Mouse (Mus musculus): ENCODE measurements around the gene Tnfrsf25. TPM values are rescaled to one million over a fixed set of nuclear protein-coding genes. Genes with fewer than 3 reads are reported as not detected.

Gene Tnfrsf25
- polyA plus RNA-seq, 1 experiment from 2014 or later = 1.5 TPM

DNA sequence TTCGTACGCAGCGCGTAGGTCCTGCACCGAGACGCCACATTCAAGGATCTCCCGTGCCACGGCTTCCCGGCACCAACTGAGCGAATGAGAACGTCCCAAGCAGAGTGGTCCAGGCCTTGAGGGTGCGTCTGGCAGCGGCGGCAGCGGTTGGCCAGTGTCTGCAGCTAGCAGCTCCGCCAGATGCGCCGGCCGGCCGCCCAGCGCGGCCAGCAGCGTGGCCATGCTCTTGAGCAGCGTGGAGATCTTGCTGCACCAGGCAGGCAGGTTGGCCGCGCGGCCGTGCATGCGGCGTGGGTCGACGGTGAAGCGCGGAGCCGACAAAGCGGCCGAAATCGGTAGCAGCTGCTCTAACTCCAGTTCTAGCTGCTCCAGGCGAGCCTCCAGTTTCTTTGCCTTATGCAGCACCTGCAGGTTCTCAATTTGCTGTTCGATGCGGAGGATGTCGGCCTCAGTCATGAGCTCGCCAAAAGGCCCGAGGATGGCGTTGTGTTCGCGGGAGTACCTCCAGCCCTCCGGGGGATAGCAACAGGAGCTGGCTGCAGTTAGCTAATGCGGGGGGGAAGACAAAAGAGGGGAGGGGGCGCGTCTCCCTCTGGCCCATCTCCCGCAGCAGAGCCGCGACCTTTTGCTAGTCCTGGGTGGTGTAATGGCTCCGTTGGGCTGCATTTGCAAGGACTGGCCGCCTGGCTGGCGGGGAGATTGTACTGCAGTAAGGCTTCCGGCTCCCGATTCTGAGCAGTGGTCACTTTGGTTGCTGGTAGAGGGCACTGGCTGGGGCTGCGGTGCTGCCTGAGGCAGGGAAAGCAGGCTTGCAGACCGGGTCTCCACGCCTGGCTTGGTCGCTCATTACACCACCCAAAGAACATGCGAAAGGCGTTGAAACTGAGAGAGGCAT lies 10.5 kb downstream of the Tnfrsf25 start:
- ATAC-seq = no peak
- WGBS = 2% methylated on average over 65 of the region's 65 CpGs
- Histone ChIP-seq H3K4me1 (replicated peaks; ENCODE audit: control insufficient read depth, insufficient read depth, low read length) (peaks cover 24% of the 10 kb centered on the region), H3K27ac (ENCODE audit: low read length) (no peak overlapping the region), H3K4me2 (ENCODE audit: low read length) (peak overlapping the region; percentile 41), H3K9ac (replicated peaks; ENCODE audit: low read depth, low read length) (0 out of 2 replicates have a peak overlapping the region, but pooled peaks have one; percentile 29), H3K4me3 (replicated peaks; ENCODE audit: low read length) (peak overlapping the region; percentile 27), H3K36me3 (ENCODE audit: control insufficient read depth, insufficient read depth) (no peaks in the 10 kb centered on the region), H3K27me3 (replicated peaks; ENCODE audit: control insufficient read depth, insufficient read depth, low read length) (peaks cover 95% of the 10 kb centered on the region), H3K9me3 (ENCODE audit: control insufficient read depth, low read length) (no peaks in the 10 kb centered on the region)

DNA sequence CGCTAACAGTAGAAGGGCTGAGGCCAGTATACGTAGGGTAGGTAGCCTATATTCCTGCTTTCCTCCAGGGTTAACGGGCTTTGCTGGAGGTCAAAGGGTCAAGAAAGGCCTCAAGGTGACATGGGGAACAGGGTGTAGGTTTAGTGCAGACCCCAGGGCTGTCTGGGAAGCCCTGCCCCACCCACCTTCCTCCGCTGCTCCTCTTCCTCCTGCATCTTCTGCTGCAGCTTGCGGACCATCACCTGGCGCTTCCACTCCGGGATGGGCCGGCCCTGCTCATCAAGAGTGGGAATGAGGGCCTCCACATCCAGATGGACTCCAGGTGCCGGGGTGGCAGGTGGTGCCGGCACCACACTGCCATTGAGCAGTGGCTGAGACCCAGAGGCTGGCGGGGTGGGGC lies 12.2 kb downstream of the Tnfrsf25 start:
- Histone ChIP-seq H3K27me3 (replicated peaks; ENCODE audit: control insufficient read depth, insufficient read depth, low read length) (peaks cover 94% of the 10 kb centered on the region), H3K9ac (replicated peaks; ENCODE audit: low read depth, low read length) (no peak overlapping the region), H3K27ac (ENCODE audit: low read length) (no peak overlapping the region), H3K4me1 (replicated peaks; ENCODE audit: control insufficient read depth, insufficient read depth, low read length) (peaks cover 35% of the 10 kb centered on the region), H3K4me2 (ENCODE audit: low read length) (no peak overlapping the region), H3K36me3 (ENCODE audit: control insufficient read depth, insufficient read depth) (no peaks in the 10 kb centered on the region), H3K4me3 (replicated peaks; ENCODE audit: low read length) (no peak overlapping the region), H3K9me3 (ENCODE audit: control insufficient read depth, low read length) (no peaks in the 10 kb centered on the region)
- 79% methylated on average over 9 of the region's 11 CpGs for WGBS
- no peak for ATAC-seq

DNA sequence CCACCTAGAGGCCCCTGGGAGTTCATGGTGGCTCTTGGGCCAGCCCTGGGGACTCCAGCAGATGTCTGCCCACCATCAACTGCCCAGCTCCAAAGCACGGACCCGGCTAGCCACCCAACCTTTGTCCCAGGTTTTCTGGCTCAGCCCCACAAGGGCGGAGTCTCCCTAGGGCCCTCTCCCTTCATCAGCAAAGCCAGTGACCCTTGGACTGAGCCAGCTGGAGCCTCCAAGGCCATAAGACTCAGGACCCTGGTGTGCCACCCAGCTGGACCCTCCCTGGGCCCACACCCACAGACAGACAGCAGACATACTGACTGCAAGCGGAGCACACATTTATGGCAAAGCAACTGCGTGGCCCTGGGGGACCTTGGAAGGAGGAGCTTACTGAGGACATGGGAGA lies 13.1 kb downstream of the Tnfrsf25 start:
- H3K4me1 ChIP-seq (replicated peaks; ENCODE audit: control insufficient read depth, insufficient read depth, low read length) = peaks cover 35% of the 10 kb centered on the region

DNA sequence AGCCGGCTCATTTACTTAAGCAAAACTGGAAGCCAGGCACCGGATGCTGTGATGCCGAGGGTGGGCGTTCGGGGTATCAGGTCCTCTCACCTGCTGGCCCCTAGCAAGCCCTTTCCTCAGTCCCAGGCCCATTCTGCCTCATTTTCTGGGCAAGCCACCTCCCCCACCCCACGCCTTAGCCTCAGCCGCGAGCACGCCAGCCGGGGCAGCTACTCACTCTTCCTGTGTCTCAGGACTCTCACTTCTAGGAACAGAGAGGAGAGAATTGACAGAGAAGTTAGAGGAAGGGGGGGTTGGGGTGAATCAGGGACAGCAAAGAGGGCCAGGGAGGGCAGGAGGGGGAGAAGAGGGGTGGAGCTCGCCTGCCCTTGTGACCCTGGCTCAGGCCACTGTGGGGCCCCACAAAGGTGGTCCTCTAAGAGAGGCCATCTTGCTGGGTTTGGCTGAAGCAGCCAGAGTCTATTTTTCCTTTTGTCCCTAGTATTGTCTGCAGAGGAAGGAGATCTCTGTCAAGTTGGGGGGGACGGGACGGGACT lies 13.7 kb downstream of the Tnfrsf25 start:
- no peak for ATAC-seq
- Histone ChIP-seq H3K27ac (ENCODE audit: low read length) (no peak overlapping the region), H3K9me3 (ENCODE audit: control insufficient read depth, low read length) (no peaks in the 10 kb centered on the region), H3K4me1 (replicated peaks; ENCODE audit: control insufficient read depth, insufficient read depth, low read length) (peaks cover 35% of the 10 kb centered on the region), H3K4me2 (ENCODE audit: low read length) (no peak overlapping the region), H3K4me3 (replicated peaks; ENCODE audit: low read length) (no peak overlapping the region), H3K9ac (replicated peaks; ENCODE audit: low read depth, low read length) (no peak overlapping the region), H3K36me3 (ENCODE audit: control insufficient read depth, insufficient read depth) (no peaks in the 10 kb centered on the region), H3K27me3 (replicated peaks; ENCODE audit: control insufficient read depth, insufficient read depth, low read length) (peaks cover 88% of the 10 kb centered on the region)
- 27% methylated on average over 13 of the region's 13 CpGs for WGBS

More for the DNA sequence above, 13.1 kb downstream of the Tnfrsf25 start:
- Histone ChIP-seq H3K9ac (replicated peaks; ENCODE audit: low read depth, low read length) (no peak overlapping the region), H3K27me3 (replicated peaks; ENCODE audit: control insufficient read depth, insufficient read depth, low read length) (peaks cover 90% of the 10 kb centered on the region), H3K9me3 (ENCODE audit: control insufficient read depth, low read length) (no peaks in the 10 kb centered on the region), H3K27ac (ENCODE audit: low read length) (no peak overlapping the region), H3K4me2 (ENCODE audit: low read length) (no peak overlapping the region), H3K36me3 (ENCODE audit: control insufficient read depth, insufficient read depth) (no peaks in the 10 kb centered on the region), H3K4me3 (replicated peaks; ENCODE audit: low read length) (no peak overlapping the region)
- ATAC-seq = no peak
- 35% methylated on average over 5 of the region's 5 CpGs for WGBS

DNA sequence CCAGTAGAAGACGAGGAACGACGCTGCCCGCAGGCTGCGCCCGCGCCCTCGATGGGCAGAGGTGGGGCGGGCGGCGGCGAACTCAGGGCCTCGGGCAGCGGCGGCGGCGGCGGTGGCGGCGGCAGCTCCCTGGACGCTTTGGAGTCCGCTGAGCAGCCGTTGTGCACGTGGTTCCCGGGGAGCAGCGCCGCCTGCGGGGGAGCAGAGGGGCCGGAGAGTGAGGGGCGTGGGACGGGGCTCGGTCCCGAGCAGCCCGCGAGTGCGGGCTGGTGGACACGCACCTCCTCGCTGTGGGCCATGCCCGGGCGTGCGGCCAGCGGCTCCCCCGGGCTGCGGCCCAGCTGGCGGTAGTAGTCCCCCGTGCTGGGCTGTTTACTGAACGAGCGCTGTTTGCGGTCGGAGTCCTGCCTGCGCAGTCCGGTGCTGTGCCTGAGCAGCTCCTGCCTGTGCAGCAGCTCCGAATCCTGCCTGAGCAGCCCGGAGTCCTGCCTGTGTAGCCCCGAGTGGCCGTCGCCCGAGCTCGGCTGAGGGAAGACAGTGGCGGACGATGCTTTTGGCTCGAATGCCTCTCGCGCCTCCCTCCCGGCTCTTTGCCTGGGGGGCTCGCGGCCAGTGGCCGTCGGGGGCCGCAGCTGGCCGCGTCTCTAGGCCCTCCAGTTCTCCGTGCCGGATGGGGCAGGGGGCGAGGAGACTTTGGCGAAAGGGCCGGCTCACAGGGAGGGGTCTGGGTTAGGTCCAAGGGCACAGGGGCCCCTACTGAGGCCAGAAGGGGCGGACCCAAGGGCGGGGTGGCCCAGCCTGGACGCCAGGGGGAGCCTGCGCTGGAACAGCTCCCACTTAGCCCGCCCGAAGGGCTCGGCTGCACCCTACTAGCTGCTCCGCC lies 15.3 kb downstream of the Tnfrsf25 start:
- under 1% methylated on average over 62 of the region's 85 CpGs for WGBS
- H3K27ac ChIP-seq (ENCODE audit: low read length) = no peak overlapping the region

DNA sequence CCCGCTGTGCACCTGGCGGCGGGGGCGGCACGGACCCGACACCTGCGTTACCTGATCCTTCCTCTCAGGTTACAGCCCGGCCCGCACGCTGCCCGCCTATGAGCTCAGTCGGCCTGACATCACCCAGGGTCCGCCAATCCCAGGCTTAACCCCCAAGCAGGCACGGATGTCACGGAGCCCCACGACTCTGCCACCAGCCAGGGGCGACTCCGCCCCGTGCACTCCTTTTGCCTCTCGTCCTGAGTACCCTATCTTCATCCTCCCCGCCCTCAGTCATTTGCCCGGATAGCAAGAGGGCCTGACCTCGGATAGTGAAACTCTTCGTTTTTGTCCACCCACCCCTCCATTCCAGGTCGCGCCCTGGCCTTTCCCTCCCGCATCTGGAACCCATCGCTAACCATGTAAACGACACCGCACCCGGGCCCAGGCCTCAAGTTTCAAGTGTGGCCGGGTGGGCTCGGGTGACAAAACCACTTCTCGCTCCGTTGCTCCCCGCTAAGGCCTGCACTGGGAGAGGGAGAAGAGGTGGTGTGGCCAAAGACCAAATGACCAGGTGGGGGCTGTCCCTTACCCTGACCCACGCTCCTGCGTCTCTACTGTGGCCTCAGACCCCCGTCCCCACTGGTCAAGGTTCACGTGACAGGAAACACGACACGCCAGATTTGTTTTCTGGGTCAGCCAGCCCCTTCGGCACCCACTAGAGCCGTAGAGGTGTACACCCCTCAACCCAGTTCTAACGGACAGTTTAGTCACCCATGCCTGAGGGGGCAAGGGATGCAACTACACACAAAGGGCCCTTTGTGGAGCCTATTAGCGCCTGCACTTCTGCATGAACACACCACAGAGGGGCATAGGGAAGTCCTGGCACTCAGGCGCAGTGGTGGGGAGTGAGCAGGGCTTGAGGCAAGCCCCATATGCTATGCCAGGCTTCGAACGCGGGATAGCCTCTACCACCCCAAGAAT lies 16.4 kb downstream of the Tnfrsf25 start:
- Histone ChIP-seq H3K9ac (replicated peaks; ENCODE audit: low read depth, low read length) (no peak overlapping the region), H3K4me1 (replicated peaks; ENCODE audit: control insufficient read depth, insufficient read depth, low read length) (peaks cover 20% of the 10 kb centered on the region), H3K9me3 (ENCODE audit: control insufficient read depth, low read length) (no peaks in the 10 kb centered on the region), H3K4me3 (replicated peaks; ENCODE audit: low read length) (peak overlapping the region; percentile 36), H3K27ac (ENCODE audit: low read length) (no peak overlapping the region), H3K36me3 (ENCODE audit: control insufficient read depth, insufficient read depth) (no peaks in the 10 kb centered on the region), H3K4me2 (ENCODE audit: low read length) (peak overlapping the region; percentile 55; the same call in 1 of the 2 replicates), H3K27me3 (replicated peaks; ENCODE audit: control insufficient read depth, insufficient read depth, low read length) (peaks cover 68% of the 10 kb centered on the region)
- WGBS = 4% methylated on average over 50 of the region's 50 CpGs
- no peak for ATAC-seq

More for the DNA sequence above, 15.3 kb downstream of the Tnfrsf25 start:
- Histone ChIP-seq H3K9me3 (ENCODE audit: control insufficient read depth, low read length) (no peaks in the 10 kb centered on the region), H3K9ac (replicated peaks; ENCODE audit: low read depth, low read length) (peak overlapping the region; percentile 37), H3K4me1 (replicated peaks; ENCODE audit: control insufficient read depth, insufficient read depth, low read length) (peaks cover 27% of the 10 kb centered on the region), H3K4me3 (replicated peaks; ENCODE audit: low read length) (peak overlapping the region; percentile 36), H3K36me3 (ENCODE audit: control insufficient read depth, insufficient read depth) (no peaks in the 10 kb centered on the region), H3K27me3 (replicated peaks; ENCODE audit: control insufficient read depth, insufficient read depth, low read length) (peaks cover 78% of the 10 kb centered on the region), H3K4me2 (ENCODE audit: low read length) (peak overlapping the region; percentile 55)
- ATAC-seq = peak; percentile 81

DNA sequence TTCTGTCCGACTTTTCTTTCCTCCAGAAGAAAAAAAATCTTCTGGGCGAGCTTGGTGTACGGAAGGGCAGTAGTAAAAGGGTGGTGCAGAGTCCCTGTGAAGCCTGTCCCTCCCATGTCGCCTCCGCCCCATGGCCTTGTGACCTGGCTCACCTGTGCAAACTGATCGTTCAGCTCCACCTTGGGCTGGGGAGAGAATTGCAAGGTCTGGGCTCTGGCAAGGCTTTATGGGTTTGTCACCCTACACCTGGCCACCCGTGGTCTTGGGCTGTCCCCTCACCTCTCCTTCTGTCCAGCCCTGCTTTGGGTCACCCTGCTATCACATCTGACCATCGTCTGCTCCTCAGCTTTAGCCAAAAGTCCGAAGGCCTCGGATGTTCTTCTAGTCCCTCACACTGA lies 17.0 kb downstream of the Tnfrsf25 start:
- no peak overlapping the region for H3K9ac ChIP-seq (replicated peaks; ENCODE audit: low read depth, low read length)
- WGBS = 28% methylated on average over 10 of the region's 10 CpGs
- H3K9me3 ChIP-seq (ENCODE audit: control insufficient read depth, low read length) = no peaks in the 10 kb centered on the region
- no peak overlapping the region for H3K4me3 ChIP-seq (replicated peaks; ENCODE audit: low read length)
- H3K4me1 ChIP-seq (replicated peaks; ENCODE audit: control insufficient read depth, insufficient read depth, low read length) = peaks cover 20% of the 10 kb centered on the region
- no peak overlapping the region for H3K27ac ChIP-seq (ENCODE audit: low read length)
- no peak overlapping the region for H3K4me2 ChIP-seq (ENCODE audit: low read length)
- H3K36me3 ChIP-seq (ENCODE audit: control insufficient read depth, insufficient read depth) = no peaks in the 10 kb centered on the region
- peaks cover 63% of the 10 kb centered on the region for H3K27me3 ChIP-seq (replicated peaks; ENCODE audit: control insufficient read depth, insufficient read depth, low read length)
- no peak for ATAC-seq

DNA sequence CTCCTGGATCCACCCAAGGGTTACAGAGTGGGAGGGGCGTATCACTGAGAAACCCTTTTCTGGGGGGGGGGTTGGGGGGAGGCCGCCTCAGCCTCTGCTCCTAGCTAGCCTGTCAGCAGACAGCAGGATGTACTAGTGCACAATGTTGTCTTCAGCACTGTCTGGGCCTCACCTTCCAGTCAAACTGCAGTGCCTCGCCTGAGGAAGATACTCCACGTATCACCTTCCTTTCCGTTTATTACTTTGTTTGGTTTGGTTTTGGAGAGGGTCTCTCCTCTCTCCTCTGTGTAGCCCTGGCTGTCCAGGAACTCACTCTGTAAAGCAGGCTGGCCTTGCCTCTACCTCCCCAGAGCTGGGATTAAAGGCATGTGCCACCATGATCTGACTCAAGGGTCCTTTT lies 17.5 kb downstream of the Tnfrsf25 start:
- H3K4me1 ChIP-seq (replicated peaks; ENCODE audit: control insufficient read depth, insufficient read depth, low read length) = peaks cover 20% of the 10 kb centered on the region
- H3K4me2 ChIP-seq (ENCODE audit: low read length) = no peak overlapping the region
- no peak overlapping the region for H3K4me3 ChIP-seq (replicated peaks; ENCODE audit: low read length)
- ATAC-seq = no peak
- H3K9ac ChIP-seq (replicated peaks; ENCODE audit: low read depth, low read length) = no peak overlapping the region
- no peaks in the 10 kb centered on the region for H3K9me3 ChIP-seq (ENCODE audit: control insufficient read depth, low read length)
- no peak overlapping the region for H3K27ac ChIP-seq (ENCODE audit: low read length)
- peaks cover 61% of the 10 kb centered on the region for H3K27me3 ChIP-seq (replicated peaks; ENCODE audit: control insufficient read depth, insufficient read depth, low read length)
- H3K36me3 ChIP-seq (ENCODE audit: control insufficient read depth, insufficient read depth) = no peaks in the 10 kb centered on the region
- 41% methylated on average over 5 of the region's 5 CpGs for WGBS

Measured in forebrain, embryonic 16.5 days (tissue).